Mouse (Mus musculus) G1E (cell line): ENCODE results near the gene Dcp1b.

Source experiments
- CTCF ChIP-seq: IDR thresholded peaks from 2 replicates; pipeline ENCODE4 v1.5.1; 2012; ENCODE audit warnings: low read depth, low read length, inconsistent platforms, mixed read lengths
- GATA1 ChIP-seq: IDR thresholded peaks from 2 replicates; pipeline ENCODE4 v1.6.1; 2012; ENCODE audit warnings: borderline replicate concordance, low read length, inconsistent platforms, mixed read lengths

GRCm38 (mm10) chr6:119225226-119225625 is 50.2 kb downstream of the Dcp1b start:
- TF ChIP-seq CTCF: no peak
- TF ChIP-seq GATA1: no peak
